Mouse (Mus musculus): Measurements from ENCODE around the gene Dazap1. TPM values are rescaled to one million over a fixed set of nuclear protein-coding genes. Genes with fewer than 3 reads are reported as not detected.
A peak's percentile ranks its signal among the peaks of the same experiment; 100 is the strongest.

Dazap1 gene
- polyA plus RNA-seq, 1 experiment from 2014 or later = 44.7 TPM

DNA sequence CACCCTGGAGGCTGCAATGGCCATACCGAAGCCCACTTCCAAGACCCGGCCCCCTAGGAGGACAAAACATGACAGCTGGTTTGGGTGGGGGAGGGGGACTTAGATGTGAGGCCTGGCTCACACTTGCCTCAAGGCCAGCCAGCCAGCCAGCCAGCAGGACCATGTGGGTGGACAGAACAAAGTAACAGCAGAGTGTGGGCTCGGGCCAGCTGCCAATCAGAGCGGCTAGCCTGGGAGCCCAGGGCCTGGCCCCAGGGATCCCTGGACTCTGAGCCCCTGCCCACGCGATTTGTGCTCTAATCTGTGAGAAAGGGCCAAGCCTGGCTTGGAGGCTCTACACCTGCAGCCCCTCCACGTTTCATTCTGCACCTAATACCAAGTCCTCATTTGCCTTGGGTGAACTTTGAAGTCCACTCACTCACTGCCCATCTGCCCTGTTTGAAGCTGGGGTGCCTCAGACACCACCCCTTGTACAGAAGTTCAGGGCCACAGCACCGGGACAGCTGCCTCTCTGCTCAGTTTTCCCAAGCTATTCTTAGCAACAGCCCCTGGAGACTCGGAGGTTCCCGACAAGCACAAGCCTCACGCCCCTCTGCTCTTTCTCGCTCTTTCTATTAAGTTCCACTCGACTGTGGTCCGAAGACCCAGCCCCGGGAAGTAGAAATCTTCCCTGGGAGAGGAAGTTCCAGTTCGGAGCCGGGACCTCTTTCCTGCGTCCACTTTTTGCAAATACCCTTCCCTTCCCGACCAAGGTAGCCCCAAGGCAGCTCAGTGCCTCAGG, 1.2 kb upstream of the Dazap1 start:
- Histone ChIP-seq H3K4me3 (ENCODE audit: low read depth, low read length) (peak overlapping the region; percentile 44), H3K4me2 (ENCODE audit: low read depth, low read length) (peak overlapping the region; percentile 90), H3K4me1 (ENCODE audit: control insufficient read depth, insufficient read depth, low read length) (peaks cover 9% of the 10 kb centered on the region), H3K9me3 (replicated peaks; ENCODE audit: control insufficient read depth, low read length) (no peaks in the 10 kb centered on the region), H3K27ac (replicated peaks; ENCODE audit: low read depth, low read length) (peak overlapping the region; percentile 91), H3K27me3 (ENCODE audit: control insufficient read depth, insufficient read depth, low read length) (no peaks in the 10 kb centered on the region), H3K36me3 (replicated peaks; ENCODE audit: control insufficient read depth, insufficient read depth, low read depth, low read length) (peaks cover 9% of the 10 kb centered on the region), H3K9ac (replicated peaks; ENCODE audit: low read length) (peak overlapping the region; percentile 69)
- DNase-seq (ENCODE audit: low spot score) = peak; percentile 48
- ATAC-seq (replicated peaks; ENCODE audit: insufficient number of reproducible peaks, low FRiP score, low TSS enrichment, low read depth) = no peak
- 9% methylated on average over 19 of the region's 19 CpGs for WGBS

DNA sequence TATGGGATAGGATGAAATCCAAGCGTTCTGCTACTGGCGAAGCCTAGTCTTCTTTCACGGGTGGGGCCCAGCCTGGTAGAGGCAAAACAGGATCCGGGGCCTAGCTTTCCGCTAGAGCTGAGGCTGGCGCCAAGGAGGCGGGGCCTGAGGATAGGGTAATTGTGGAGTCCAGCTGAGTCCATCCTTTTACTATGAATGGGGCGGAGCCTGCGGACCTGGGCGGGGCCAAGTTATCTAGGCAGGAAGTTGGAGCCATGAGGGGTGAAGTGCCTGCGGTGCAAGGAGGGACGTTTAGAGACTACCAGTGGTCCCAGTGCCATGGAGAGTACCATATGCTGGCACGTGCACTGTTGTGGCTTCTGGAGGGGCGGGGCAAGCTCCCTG, 291 bp downstream of the Dazap1 start:
- Histone ChIP-seq H3K27ac (replicated peaks; ENCODE audit: low read depth, low read length) (peak overlapping the region; percentile 91), H3K9me3 (replicated peaks; ENCODE audit: control insufficient read depth, low read length) (no peaks in the 10 kb centered on the region), H3K4me3 (ENCODE audit: low read depth, low read length) (peak overlapping the region; percentile 44), H3K9ac (replicated peaks; ENCODE audit: low read length) (peak overlapping the region; percentile 69), H3K4me2 (ENCODE audit: low read depth, low read length) (peak overlapping the region; percentile 90), H3K36me3 (replicated peaks; ENCODE audit: control insufficient read depth, insufficient read depth, low read depth, low read length) (peaks cover 4% of the 10 kb centered on the region), H3K27me3 (ENCODE audit: control insufficient read depth, insufficient read depth, low read length) (no peaks in the 10 kb centered on the region), H3K4me1 (ENCODE audit: control insufficient read depth, insufficient read depth, low read length) (peaks cover 9% of the 10 kb centered on the region)
- DNase-seq (ENCODE audit: low spot score) (peak; percentile 92), ATAC-seq (replicated peaks; ENCODE audit: insufficient number of reproducible peaks, low FRiP score, low TSS enrichment, low read depth) (peak; percentile 41)
- 2% methylated on average over 14 of the region's 14 CpGs for WGBS

DNA sequence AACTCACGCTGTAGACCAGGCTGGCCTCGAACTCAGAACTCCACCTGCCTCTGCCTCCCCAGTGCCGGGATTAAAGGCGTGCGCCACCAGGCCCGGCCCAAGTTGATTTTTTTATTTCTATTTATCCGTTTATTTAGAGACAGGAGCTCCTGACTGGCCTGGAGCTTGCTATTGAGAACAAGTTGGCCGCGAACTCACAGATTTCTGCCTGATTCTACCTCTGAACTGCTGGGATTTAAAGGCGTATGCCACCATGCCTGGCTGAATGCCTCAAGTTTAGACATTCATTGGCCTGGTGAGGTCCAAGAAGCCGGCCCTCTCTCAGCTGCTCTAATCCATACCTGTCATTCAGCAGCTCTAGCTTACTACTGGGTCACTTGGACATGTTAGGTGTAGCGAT, 883 bp downstream of the Dazap1 start:
- no peak overlapping the region for H3K27ac ChIP-seq (replicated peaks; ENCODE audit: low read depth, low read length)
- ATAC-seq (replicated peaks; ENCODE audit: insufficient number of reproducible peaks, low FRiP score, low TSS enrichment, low read depth) = no peak
- H3K9ac ChIP-seq (replicated peaks; ENCODE audit: low read length) = no peak overlapping the region
- WGBS = 73% methylated on average over 12 of the region's 12 CpGs
- no peak for DNase-seq (ENCODE audit: low spot score)
- H3K27me3 ChIP-seq (ENCODE audit: control insufficient read depth, insufficient read depth, low read length) = no peaks in the 10 kb centered on the region
- no peaks in the 10 kb centered on the region for H3K9me3 ChIP-seq (replicated peaks; ENCODE audit: control insufficient read depth, low read length)
- H3K4me1 ChIP-seq (ENCODE audit: control insufficient read depth, insufficient read depth, low read length) = peaks cover 9% of the 10 kb centered on the region
- peaks cover 4% of the 10 kb centered on the region; the same call in 1 of the 2 replicates for H3K36me3 ChIP-seq (replicated peaks; ENCODE audit: control insufficient read depth, insufficient read depth, low read depth, low read length)
- no peak overlapping the region for H3K4me3 ChIP-seq (ENCODE audit: low read depth, low read length)
- peak overlapping the region; percentile 90 for H3K4me2 ChIP-seq (ENCODE audit: low read depth, low read length)

DNA sequence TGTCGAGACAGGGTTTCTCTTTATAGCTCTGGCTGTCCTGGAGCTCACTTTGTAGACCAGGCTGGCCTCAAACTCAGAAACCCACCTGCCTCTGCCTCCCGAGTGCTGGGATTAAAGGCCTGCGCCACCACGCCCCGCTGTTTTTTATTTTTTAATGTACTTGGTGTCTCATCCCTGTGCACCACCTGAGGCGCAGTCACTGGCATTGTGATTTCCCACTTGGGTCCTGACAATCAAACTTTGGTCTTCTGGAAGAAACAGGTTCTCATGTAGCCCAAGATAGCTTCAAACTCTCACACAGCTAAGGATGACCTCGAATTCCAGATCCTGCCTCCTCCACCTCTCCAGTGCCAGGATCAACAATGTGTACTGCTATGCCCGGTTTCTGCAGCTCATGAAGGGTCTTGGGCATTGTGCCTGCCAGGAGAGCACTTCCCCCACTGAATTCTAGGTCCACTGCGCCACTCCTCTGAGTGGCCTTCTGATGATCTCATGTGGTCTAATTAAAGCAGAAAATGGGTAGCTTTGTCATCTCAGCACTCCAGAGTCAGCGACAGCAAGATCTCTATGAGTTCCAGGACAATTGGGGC, 1.6 kb downstream of the Dazap1 start:
- DNase-seq (ENCODE audit: low spot score) = no peak
- H3K4me1 ChIP-seq (ENCODE audit: control insufficient read depth, insufficient read depth, low read length) = peaks cover 9% of the 10 kb centered on the region
- H3K4me2 ChIP-seq (ENCODE audit: low read depth, low read length) = no peak overlapping the region
- 90% methylated on average over 10 of the region's 10 CpGs for WGBS
- no peak for ATAC-seq (replicated peaks; ENCODE audit: insufficient number of reproducible peaks, low FRiP score, low TSS enrichment, low read depth)
- H3K36me3 ChIP-seq (replicated peaks; ENCODE audit: control insufficient read depth, insufficient read depth, low read depth, low read length) = peaks cover 4% of the 10 kb centered on the region; the same call in 1 of the 2 replicates
- no peak overlapping the region for H3K4me3 ChIP-seq (ENCODE audit: low read depth, low read length)
- H3K27ac ChIP-seq (replicated peaks; ENCODE audit: low read depth, low read length) = no peak overlapping the region
- no peak overlapping the region for H3K9ac ChIP-seq (replicated peaks; ENCODE audit: low read length)
- H3K27me3 ChIP-seq (ENCODE audit: control insufficient read depth, insufficient read depth, low read length) = no peaks in the 10 kb centered on the region
- H3K9me3 ChIP-seq (replicated peaks; ENCODE audit: control insufficient read depth, low read length) = no peaks in the 10 kb centered on the region

DNA sequence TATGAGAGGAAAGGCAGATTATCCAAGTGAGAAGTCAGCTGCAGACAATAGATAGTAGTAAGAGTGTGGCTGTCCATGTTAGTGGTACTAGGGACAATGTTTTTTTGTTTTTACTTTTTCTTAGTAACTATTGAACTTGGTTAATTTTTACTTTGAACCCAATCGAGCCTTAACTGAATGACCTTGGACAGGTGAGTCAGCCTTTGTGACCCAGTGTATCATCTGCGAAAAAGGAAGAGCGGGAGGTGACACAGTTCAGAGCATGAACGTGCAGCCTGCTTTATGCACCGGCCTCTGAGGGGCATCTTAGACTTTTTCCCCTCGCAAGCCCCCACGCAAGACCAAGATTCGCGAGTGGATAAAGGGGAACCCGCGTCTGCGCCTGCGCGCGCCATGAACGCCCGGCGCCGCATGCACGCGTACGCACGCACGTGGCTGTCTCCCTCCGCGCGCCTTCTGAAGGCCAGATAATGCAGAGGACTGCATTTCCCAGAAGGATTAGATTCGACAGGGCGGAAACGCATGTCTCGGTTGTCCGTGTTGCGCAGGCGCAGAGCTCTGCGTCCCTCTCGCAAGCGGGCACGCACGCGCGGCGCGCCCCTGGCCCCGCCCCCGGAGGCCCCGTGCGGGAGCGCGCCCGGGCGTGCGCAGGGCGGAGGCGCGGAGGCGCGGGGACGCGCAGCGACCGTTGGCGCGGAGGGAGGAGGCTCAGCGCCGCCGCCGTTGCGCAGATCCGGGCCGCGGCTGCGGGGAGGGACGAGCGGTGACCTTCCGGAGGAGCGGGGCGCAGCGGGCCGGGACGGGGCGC, 3.3 kb downstream of the Dazap1 start:
- ATAC-seq (replicated peaks; ENCODE audit: insufficient number of reproducible peaks, low FRiP score, low TSS enrichment, low read depth) = 0 out of 2 replicates have a peak, but pooled peaks have one; percentile 24
- H3K27ac ChIP-seq (replicated peaks; ENCODE audit: low read depth, low read length) = peak overlapping the region; percentile 39; the same call in 1 of the 2 replicates

DNA sequence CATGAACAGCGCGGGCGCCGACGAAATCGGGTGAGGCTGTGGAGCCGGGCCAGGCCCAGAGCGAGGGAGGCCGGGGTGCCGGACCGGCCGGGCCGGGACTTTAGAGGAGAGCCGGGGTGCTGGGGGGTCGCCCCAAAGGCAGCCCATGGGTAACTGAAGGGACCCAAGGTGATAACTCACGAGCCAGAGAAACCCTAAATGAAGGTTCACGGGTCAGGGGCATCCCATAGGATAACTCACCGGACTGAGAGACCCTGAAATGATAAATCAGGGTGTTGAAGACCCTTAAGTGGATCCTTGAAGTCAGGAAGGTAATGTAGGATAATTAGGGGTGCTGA, 3.8 kb downstream of the Dazap1 start:
- under 1% methylated on average over 18 of the region's 18 CpGs for WGBS
- H3K27ac ChIP-seq (replicated peaks; ENCODE audit: low read depth, low read length) = peak overlapping the region; percentile 39; the same call in 1 of the 2 replicates
- H3K9ac ChIP-seq (replicated peaks; ENCODE audit: low read length) = peak overlapping the region; percentile 90
- H3K36me3 ChIP-seq (replicated peaks; ENCODE audit: control insufficient read depth, insufficient read depth, low read depth, low read length) = no peaks in the 10 kb centered on the region; the same call in 1 of the 2 replicates
- ATAC-seq (replicated peaks; ENCODE audit: insufficient number of reproducible peaks, low FRiP score, low TSS enrichment, low read depth) (peak; percentile 7), DNase-seq (ENCODE audit: low spot score) (no peak)
- H3K27me3 ChIP-seq (ENCODE audit: control insufficient read depth, insufficient read depth, low read length) = no peaks in the 10 kb centered on the region
- peak overlapping the region; percentile 35 for H3K4me2 ChIP-seq (ENCODE audit: low read depth, low read length)
- no peaks in the 10 kb centered on the region for H3K9me3 ChIP-seq (replicated peaks; ENCODE audit: control insufficient read depth, low read length)
- H3K4me3 ChIP-seq (ENCODE audit: low read depth, low read length) = peak overlapping the region; percentile 83
- H3K4me1 ChIP-seq (ENCODE audit: control insufficient read depth, insufficient read depth, low read length) = peaks cover 3% of the 10 kb centered on the region

More for the DNA sequence above, 3.3 kb downstream of the Dazap1 start:
- H3K9me3 ChIP-seq (replicated peaks; ENCODE audit: control insufficient read depth, low read length) = no peaks in the 10 kb centered on the region
- peaks cover 9% of the 10 kb centered on the region for H3K4me1 ChIP-seq (ENCODE audit: control insufficient read depth, insufficient read depth, low read length)
- H3K4me2 ChIP-seq (ENCODE audit: low read depth, low read length) = peak overlapping the region; percentile 57
- DNase-seq (ENCODE audit: low spot score) = peak; percentile 99
- H3K4me3 ChIP-seq (ENCODE audit: low read depth, low read length) = peak overlapping the region; percentile 83
- no peaks in the 10 kb centered on the region; the same call in 1 of the 2 replicates for H3K36me3 ChIP-seq (replicated peaks; ENCODE audit: control insufficient read depth, insufficient read depth, low read depth, low read length)
- H3K27me3 ChIP-seq (ENCODE audit: control insufficient read depth, insufficient read depth, low read length) = no peaks in the 10 kb centered on the region
- peak overlapping the region; percentile 90 for H3K9ac ChIP-seq (replicated peaks; ENCODE audit: low read length)
- WGBS = 3% methylated on average over 64 of the region's 81 CpGs

DNA sequence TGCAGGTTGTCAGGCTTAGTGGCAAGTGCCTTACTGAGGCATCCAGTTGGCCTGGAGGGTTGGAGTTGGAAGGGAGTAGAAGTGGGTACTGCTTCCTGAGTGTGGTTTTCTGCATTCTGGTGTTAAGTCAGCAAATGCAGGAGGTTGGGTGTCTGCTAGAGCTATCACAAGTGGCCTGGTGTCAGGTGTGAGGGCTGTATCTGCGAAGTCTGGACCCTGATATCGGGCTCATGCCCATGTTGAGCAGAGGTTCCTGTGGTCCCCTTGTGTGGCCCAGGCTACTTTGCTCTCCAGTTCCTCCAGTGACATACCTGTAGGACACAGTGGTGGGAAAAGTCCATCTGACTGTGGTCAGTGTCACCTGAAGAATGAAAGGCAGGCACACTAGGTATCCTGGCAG, 8.8 kb downstream of the Dazap1 start:
- WGBS = 100% methylated on average over 2 of the region's 2 CpGs
- Histone ChIP-seq H3K4me3 (ENCODE audit: low read depth, low read length) (no peak overlapping the region), H3K27me3 (ENCODE audit: control insufficient read depth, insufficient read depth, low read length) (no peaks in the 10 kb centered on the region), H3K9ac (replicated peaks; ENCODE audit: low read length) (no peak overlapping the region), H3K9me3 (replicated peaks; ENCODE audit: control insufficient read depth, low read length) (no peaks in the 10 kb centered on the region), H3K4me1 (ENCODE audit: control insufficient read depth, insufficient read depth, low read length) (no peaks in the 10 kb centered on the region; the same call in 1 of the 2 replicates), H3K27ac (replicated peaks; ENCODE audit: low read depth, low read length) (no peak overlapping the region), H3K36me3 (replicated peaks; ENCODE audit: control insufficient read depth, insufficient read depth, low read depth, low read length) (peaks cover 6% of the 10 kb centered on the region), H3K4me2 (ENCODE audit: low read depth, low read length) (no peak overlapping the region)
- no peak for DNase-seq (ENCODE audit: low spot score)
- no peak for ATAC-seq (replicated peaks; ENCODE audit: insufficient number of reproducible peaks, low FRiP score, low TSS enrichment, low read depth)

Data from embryonic facial prominence, embryonic 11.5 days (tissue).